Mouse (Mus musculus): Measurements from ENCODE around the gene Jmjd6.
"Not testable (repeated sequence)": the region's sequence is repeated elsewhere in the genome, so short reads cannot be mapped to it uniquely, and the experiment has no call there.

The Jmjd6 gene

GRCm38 (mm10) chr11:116851576-116852290, 8.5 kb upstream of the Jmjd6 start:
- DNase-seq (ENCODE audit: extremely low read depth, low read depth): no peak

- no peak for DNase-seq (ENCODE audit: extremely low read depth, low read depth)
Observed at GRCm38 (mm10) chr11:116850833-116851477, 7.7 kb upstream of the Jmjd6 start.

- no peak for DNase-seq (ENCODE audit: extremely low read depth, low read depth)
Observed at GRCm38 (mm10) chr11:116850085-116850484, 6.8 kb upstream of the Jmjd6 start.

GRCm38 (mm10) chr11:116849587-116849986, 6.3 kb upstream of the Jmjd6 start:
- no peak for DNase-seq (ENCODE audit: extremely low read depth, low read depth)

- DNase-seq (ENCODE audit: extremely low read depth, low read depth): not testable (repeated sequence)
Observed at GRCm38 (mm10) chr11:116848877-116849178, 5.6 kb upstream of the Jmjd6 start.

GRCm38 (mm10) chr11:116848086-116848876, 5.0 kb upstream of the Jmjd6 start:
- no peak for DNase-seq (ENCODE audit: extremely low read depth, low read depth)

- DNase-seq (ENCODE audit: extremely low read depth, low read depth): no peak
Observed at GRCm38 (mm10) chr11:116847187-116848085, 4.2 kb upstream of the Jmjd6 start.

GRCm38 (mm10) chr11:116846593-116847181, 3.4 kb upstream of the Jmjd6 start:
- no peak for DNase-seq (ENCODE audit: extremely low read depth, low read depth)

- DNase-seq (ENCODE audit: extremely low read depth, low read depth): no peak
Observed at GRCm38 (mm10) chr11:116842531-116843260, 553 bp downstream of the Jmjd6 start.

GRCm38 (mm10) chr11:116840748-116841147, 2.5 kb downstream of the Jmjd6 start:
- no peak for DNase-seq (ENCODE audit: extremely low read depth, low read depth)

GRCm38 (mm10) chr11:116839601-116840000, 3.6 kb downstream of the Jmjd6 start:
- no peak for DNase-seq (ENCODE audit: extremely low read depth, low read depth)

- DNase-seq (ENCODE audit: extremely low read depth, low read depth): no peak
Observed at GRCm38 (mm10) chr11:116838936-116839335, 4.3 kb downstream of the Jmjd6 start.

GRCm38 (mm10) chr11:116837441-116837840, 5.8 kb downstream of the Jmjd6 start:
- DNase-seq (ENCODE audit: extremely low read depth, low read depth): no peak

GRCm38 (mm10) chr11:116836283-116836682, 7.0 kb downstream of the Jmjd6 start:
- DNase-seq (ENCODE audit: extremely low read depth, low read depth): no peak

- DNase-seq (ENCODE audit: extremely low read depth, low read depth): no peak
Observed at GRCm38 (mm10) chr11:116834954-116835353, 8.3 kb downstream of the Jmjd6 start.

- no peak for DNase-seq (ENCODE audit: extremely low read depth, low read depth)
Observed at GRCm38 (mm10) chr11:116832172-116832685, 11.0 kb downstream of the Jmjd6 start.

- no peak for DNase-seq (ENCODE audit: extremely low read depth, low read depth)
Observed at GRCm38 (mm10) chr11:116827534-116828165, 15.6 kb downstream of the Jmjd6 start, which contains the start of gene Mxra7. Gene Mxra7 (minus strand): TSS chr11:116828046.

- no peak for DNase-seq (ENCODE audit: extremely low read depth, low read depth)
Observed at GRCm38 (mm10) chr11:116826550-116827504, 16.4 kb downstream of the Jmjd6 start.

Measured in MEL-GATA-1-ER (cell line).